Mouse (Mus musculus): ENCODE data around the gene Tfap2d.

Tfap2d gene

DNA sequence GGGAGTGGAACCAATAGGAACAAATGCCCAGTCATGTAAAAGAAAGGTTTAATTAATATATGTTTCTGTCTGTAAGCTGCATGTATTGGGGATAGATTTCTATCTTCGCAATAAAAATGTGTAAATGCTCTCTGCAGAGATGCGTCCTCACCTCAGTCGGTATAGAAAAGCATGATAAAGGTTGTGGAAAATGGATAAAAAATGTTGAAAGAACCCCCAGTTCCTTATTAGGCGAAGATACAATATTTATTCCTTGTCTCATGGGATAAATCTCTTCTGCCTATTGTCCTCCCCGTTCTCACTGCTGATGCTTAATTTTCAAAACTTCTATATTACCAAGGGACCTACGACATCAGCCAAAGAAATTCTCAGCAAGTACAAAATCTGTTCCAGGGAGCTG, at the start of gene Tfap2d:
Tfap2d (plus strand) TSS at position 392 of the 400 bp plus-strand sequence.
- in situ Hi-C loops (cut with MboI, MseI): no loop called here

DNA sequence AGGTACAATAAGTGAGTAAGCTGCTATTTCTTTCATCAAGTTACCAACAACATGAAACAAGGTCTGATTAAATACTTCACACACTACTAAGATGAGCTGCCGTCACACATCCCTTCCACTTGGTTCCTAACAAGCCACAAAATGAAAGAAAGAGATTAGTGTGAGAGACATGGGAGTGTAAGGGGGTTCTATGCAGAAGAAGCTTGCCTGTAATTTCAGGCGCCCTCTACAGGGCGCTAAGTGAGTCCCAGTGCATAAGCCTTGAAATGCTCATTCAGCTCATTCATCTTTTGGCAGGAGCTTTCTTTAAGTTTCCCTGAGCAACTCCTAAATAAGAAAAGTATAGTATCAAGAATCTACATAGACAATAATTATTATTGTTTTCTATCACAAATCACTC, 46.5 kb upstream of the Tfap2d start:
- in situ Hi-C loops (cut with MboI, MseI): no loop called here

GRCm38 (mm10) chr1:19056861-19057260, 46.0 kb upstream of the Tfap2d start:
- in situ Hi-C loops (cut with MboI, MseI): no loop called here

GRCm38 (mm10) chr1:19088078-19088477, 14.7 kb upstream of the Tfap2d start:
- in situ Hi-C loops (cut with MboI, MseI): no loop called here

- in situ Hi-C loops (cut with MboI, MseI): loop anchor here (10.0 kb wide), 1 partner anchor 1632 kb away; no protein-coding TSS in a partner anchor
Measured at GRCm38 (mm10) chr1:19096921-19097320, 5.9 kb upstream of the Tfap2d start.

GRCm38 (mm10) chr1:19103316-19103715, 494 bp downstream of the Tfap2d start:
- in situ Hi-C loops (cut with MboI, MseI): no loop called here

- in situ Hi-C loops (cut with MboI, MseI): no loop called here
Measured at GRCm38 (mm10) chr1:19103776-19104142, 937 bp downstream of the Tfap2d start.

- in situ Hi-C loops (cut with MboI, MseI): no loop called here
Measured at GRCm38 (mm10) chr1:19104143-19104857, 1.5 kb downstream of the Tfap2d start.

- in situ Hi-C loops (cut with MboI, MseI): no loop called here
Measured at GRCm38 (mm10) chr1:19106401-19106800, 3.6 kb downstream of the Tfap2d start.

- in situ Hi-C loops (cut with MboI, MseI): no loop called here
Measured at GRCm38 (mm10) chr1:19106841-19107800, 4.3 kb downstream of the Tfap2d start.

GRCm38 (mm10) chr1:19107801-19108200, 5.0 kb downstream of the Tfap2d start:
- in situ Hi-C loops (cut with MboI, MseI): no loop called here

DNA sequence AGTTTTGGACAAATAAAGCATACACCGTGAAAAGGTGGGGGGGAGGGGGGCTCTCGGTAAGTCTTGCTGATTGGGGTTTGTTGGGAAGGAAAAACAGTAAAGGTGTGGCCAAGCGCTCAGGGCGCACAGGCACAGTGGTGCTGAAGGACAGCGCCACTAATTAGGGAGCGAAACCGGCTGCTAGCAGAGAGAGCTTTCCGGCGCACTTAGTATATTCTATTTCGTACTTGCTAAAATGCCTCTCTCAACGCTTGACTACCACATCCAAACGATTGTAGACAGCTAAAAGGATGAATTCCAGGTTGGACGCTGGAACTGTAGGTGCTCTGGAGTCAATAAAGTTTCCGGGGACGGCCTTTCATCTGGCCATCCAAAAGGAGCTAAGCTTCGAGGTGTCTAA, 6.9 kb downstream of the Tfap2d start:
- in situ Hi-C loops (cut with MboI, MseI): no loop called here

DNA sequence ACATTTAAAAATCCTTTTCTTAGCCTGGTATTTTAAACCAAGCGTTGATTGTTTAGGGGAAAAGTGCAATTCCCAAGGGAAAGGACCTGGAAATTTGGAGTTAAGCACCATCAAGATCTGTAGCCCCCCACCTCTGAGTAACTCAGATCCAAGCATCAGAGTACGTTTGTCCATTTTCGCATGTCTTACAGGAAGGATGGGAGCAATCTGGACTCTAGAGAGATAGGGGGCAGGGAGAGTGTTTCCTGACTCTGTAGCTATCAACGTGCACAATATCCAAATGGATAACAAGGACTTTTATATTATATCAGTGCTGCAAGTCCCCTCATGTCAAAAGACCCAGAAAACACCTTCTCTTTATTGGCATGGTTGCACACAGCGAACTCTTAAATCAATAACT, 7.4 kb downstream of the Tfap2d start:
- in situ Hi-C loops (cut with MboI, MseI): no loop called here

GRCm38 (mm10) chr1:19111020-19111419, 8.2 kb downstream of the Tfap2d start:
- in situ Hi-C loops (cut with MboI, MseI): no loop called here

GRCm38 (mm10) chr1:19178742-19179397, 76.0 kb downstream of the Tfap2d start:
- in situ Hi-C loops (cut with MboI, MseI): loop anchor here (25.0 kb wide), 1 partner anchor 817 kb away; no protein-coding TSS in a partner anchor

GRCm38 (mm10) chr1:19205649-19206048, 102.8 kb downstream of the Tfap2d start:
- in situ Hi-C loops (cut with MboI, MseI): loop anchor here (10.0 kb wide), 1 partner anchor 1309 kb away; no protein-coding TSS in a partner anchor

DNA sequence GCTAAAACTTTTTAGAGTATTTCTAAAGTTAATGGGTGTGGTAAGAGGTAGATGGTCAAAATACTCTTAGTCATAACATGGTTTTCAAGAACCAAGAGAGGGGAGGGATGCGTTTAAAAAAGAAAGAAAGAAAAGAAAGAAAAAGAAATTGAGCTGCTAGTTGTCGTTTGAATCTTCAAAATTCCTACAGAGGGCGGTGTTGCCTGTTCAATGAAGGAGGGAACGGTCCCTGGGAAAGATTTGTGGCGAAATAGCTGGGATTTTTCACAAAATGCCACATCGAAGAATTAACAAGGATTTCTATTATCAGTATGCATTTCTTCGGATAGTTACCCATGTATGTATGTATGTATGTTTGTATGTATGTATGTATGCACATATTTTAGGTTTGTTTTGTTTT, 103.4 kb downstream of the Tfap2d start:
- in situ Hi-C loops (cut with MboI, MseI): loop anchor here (10.0 kb wide), 1 partner anchor 1309 kb away; no protein-coding TSS in a partner anchor

- in situ Hi-C loops (cut with MboI, MseI): loop anchor here (10.0 kb wide), 1 partner anchor 1307 kb away; no protein-coding TSS in a partner anchor
Measured at GRCm38 (mm10) chr1:19207611-19208010, 104.8 kb downstream of the Tfap2d start.

- in situ Hi-C loops (cut with MboI, MseI): loop anchor here (10.0 kb wide), 1 partner anchor 1306 kb away; no protein-coding TSS in a partner anchor
Measured at GRCm38 (mm10) chr1:19208641-19209358, 106.0 kb downstream of the Tfap2d start, which contains the start of gene Tfap2b. TSS of gene Tfap2b (plus strand) at chr1:19208914.

GRCm38 (mm10) chr1:19209359-19209745, 106.5 kb downstream of the Tfap2d start:
- in situ Hi-C loops (cut with MboI, MseI): loop anchor here (10.0 kb wide), 1 partner anchor 1305 kb away; no protein-coding TSS in a partner anchor

DNA sequence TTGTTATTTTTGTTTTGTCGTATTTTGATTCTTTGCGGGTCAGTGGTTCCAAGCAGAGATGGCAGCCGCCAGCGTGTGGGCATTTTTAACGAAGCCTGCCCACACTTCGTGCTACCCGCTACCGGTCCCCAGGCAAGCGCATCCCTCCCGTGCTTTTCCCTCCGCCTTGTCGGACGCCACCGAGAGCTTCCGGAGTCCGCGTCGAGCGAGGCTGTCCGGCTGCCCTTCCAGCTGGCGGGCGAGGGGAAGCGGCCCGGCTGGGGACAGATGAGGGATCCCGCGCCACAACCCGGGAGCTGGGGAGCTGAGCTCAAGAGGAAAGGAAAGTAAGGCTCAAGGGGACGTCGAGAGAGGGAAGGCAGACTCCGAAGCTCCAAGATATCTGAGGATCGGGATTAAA, 107.0 kb downstream of the Tfap2d start:
- in situ Hi-C loops (cut with MboI, MseI): loop anchor here (10.0 kb wide), 1 partner anchor 1305 kb away; no protein-coding TSS in a partner anchor

All from regulatory T cell (primary cell).